Comparison of ENCODE assay signal across 14 mouse cellular contexts in genomic region chr19:10363869-10364268, GRCm38 (mm10). TPM values are rescaled to one million over a fixed set of nuclear protein-coding genes. Genes with fewer than 3 reads are reported as not detected.
DNase-seq lines count a peak whose midpoint lies in the region; ATAC-seq lines count a peak whose summit lies in the region.
"Had no signal": no experiment of that assay in that cellular context is flagged by ENCODE, and none has a peak within 500 bp of the region (broad histone marks: within the 10 kb centered on the region; RNA-seq: fewer than 3 reads in every experiment).

No protein-coding gene starts in this region.

- no peak for DNase-seq in kidney, postnatal 36 days
- peak; percentile 41 for DNase-seq in NIH3T3 (ENCODE audit: low read depth)
- DNase-seq in retina, embryonic 14.5 days (ENCODE audit: low spot score) = peak; percentile 67
- no peak for DNase-seq in left cerebral cortex, adult 9 months (ENCODE audit: low spot score in 2 of 2)
- DNase-seq in adrenal gland, adult 2 months = no peak
- DNase-seq: cerebellum, adult 18-20 months; heart, postnatal 10 days; right cerebral cortex, postnatal 4 days had no signal

- no peak overlapping the region for H3K9ac ChIP-seq in kidney, embryonic 16.5 days (replicated peaks; ENCODE audit: low read length)
- H3K9ac ChIP-seq in embryonic facial prominence, embryonic 12.5 days = no peak overlapping the region
- H3K9ac ChIP-seq: liver, embryonic 15.5 days had no signal

- H3K4me1 ChIP-seq in kidney, embryonic 16.5 days (ENCODE audit: insufficient read depth, low read length) = peaks cover 15% of the 10 kb centered on the region
- no peaks in the 10 kb centered on the region for H3K4me1 ChIP-seq in embryonic facial prominence, embryonic 12.5 days
- H3K4me1 ChIP-seq: liver, embryonic 15.5 days had no signal

- no peak overlapping the region for H3K4me3 ChIP-seq in kidney, embryonic 16.5 days (ENCODE audit: low read length)
- no peak overlapping the region for H3K4me3 ChIP-seq in embryonic facial prominence, embryonic 12.5 days
- H3K4me3 ChIP-seq: liver, embryonic 15.5 days had no signal

- H3K4me2 ChIP-seq in kidney, embryonic 16.5 days (replicated peaks; ENCODE audit: low read depth, low read length) = no peak overlapping the region
- H3K4me2 ChIP-seq in embryonic facial prominence, embryonic 12.5 days (replicated peaks) = no peak overlapping the region
- H3K4me2 ChIP-seq: liver, embryonic 15.5 days had no signal

- 12% methylated on average over 7 of the region's 7 CpGs for WGBS in kidney, embryonic 16.5 days
- WGBS in embryonic facial prominence, embryonic 12.5 days = 25% methylated on average over 7 of the region's 7 CpGs

- peaks cover 8% of the 10 kb centered on the region; the same call in 1 of the 2 replicates for H3K27me3 ChIP-seq in kidney, embryonic 16.5 days (ENCODE audit: insufficient read depth, low read length)
- H3K27me3 ChIP-seq in embryonic facial prominence, embryonic 12.5 days = no peaks in the 10 kb centered on the region
- H3K27me3 ChIP-seq: liver, embryonic 15.5 days had no signal

- no peak overlapping the region for H3K27ac ChIP-seq in kidney, embryonic 16.5 days (ENCODE audit: low read length)
- no peak overlapping the region for H3K27ac ChIP-seq in embryonic facial prominence, embryonic 12.5 days
- H3K27ac ChIP-seq: liver, embryonic 15.5 days; macrophage had no signal

- H3K9me3 ChIP-seq in kidney, embryonic 16.5 days (ENCODE audit: low read length) = no peaks in the 10 kb centered on the region
- no peaks in the 10 kb centered on the region for H3K9me3 ChIP-seq in embryonic facial prominence, embryonic 12.5 days
- H3K9me3 ChIP-seq: liver, embryonic 15.5 days had no signal

- peak; percentile 86 for ATAC-seq in kidney, embryonic 16.5 days (ENCODE audit: low FRiP score, low TSS enrichment)
- 0 out of 2 replicates have a peak, but pooled peaks have one; percentile 4 for ATAC-seq in embryonic facial prominence, embryonic 12.5 days (ENCODE audit: insufficient number of reproducible peaks, insufficient read depth, low FRiP score, low TSS enrichment)

- H3K36me3 ChIP-seq in kidney, embryonic 16.5 days (ENCODE audit: insufficient read depth, low read length) = no peaks in the 10 kb centered on the region
- no peaks in the 10 kb centered on the region for H3K36me3 ChIP-seq in embryonic facial prominence, embryonic 12.5 days
- H3K36me3 ChIP-seq: liver, embryonic 15.5 days had no signal

RNA-seq across cellular contexts. Expression of gene Syt7, which starts 25.0 kb away (rescaled TPM):
- 0.96 and 1.6 TPM in 2 replicates for polyA plus RNA-seq in kidney, embryonic 16.5 days (2015; fragmentation: Nextera tagmentation; extraction: Ambion mirVana)
- 0.71 and 2.1 TPM in 2 replicates for polyA plus RNA-seq in embryonic facial prominence, embryonic 12.5 days (2016; fragmentation: Nextera tagmentation; extraction: Ambion mirVana)
- 10 to 100 TPM; 27.2 to 38.3 TPM for total RNA-seq in adrenal gland, adult 2 months (2021)
- polyA plus RNA-seq in adrenal gland, adult 2 months (2012; rRNA removed) = 12.2 and 13.5 TPM in 2 replicates
- total RNA-seq: granulocyte monocyte progenitor cell, adult 5-6 weeks; neutrophil, adult 5-6 weeks had no signal
- polyA plus RNA-seq: macrophage had no signal

RNA-seq across cellular contexts. Expression of gene Dagla, which starts 59.2 kb away (rescaled TPM):
- polyA plus RNA-seq in kidney, embryonic 16.5 days (2015; fragmentation: Nextera tagmentation; extraction: Ambion mirVana) = 3.2 and 4.2 TPM in 2 replicates
- 3.0 and 3.1 TPM in 2 replicates for polyA plus RNA-seq in embryonic facial prominence, embryonic 12.5 days (2016; fragmentation: Nextera tagmentation; extraction: Ambion mirVana)
- total RNA-seq in adrenal gland, adult 2 months (2021) = 1 to 10 TPM; 6.5 to 6.8 TPM
- polyA plus RNA-seq in adrenal gland, adult 2 months (2012; rRNA removed) = 8.9 and 10.2 TPM in 2 replicates
- total RNA-seq: neutrophil, adult 5-6 weeks had no signal

Comparison
In these comparisons a context has a peak if more than half of its experiments do, and no peak if none do; other contexts are left out.
1. DNase-seq: peak in NIH3T3 (single experiment) and retina, embryonic 14.5 days (single experiment); none in kidney, postnatal 36 days (0 of 2), left cerebral cortex, adult 9 months (0 of 2) and adrenal gland, adult 2 months (single experiment).